Mouse (Mus musculus) kidney, postnatal 0 days (tissue): Measurements from ENCODE around the gene Treml2. TPM values are rescaled to one million over a fixed set of nuclear protein-coding genes. Genes with fewer than 3 reads are reported as not detected.

Source experiments
- ATAC-seq: fragments of 200-750 bp; cut with Nextera tagmentation; replicated peaks from 2 replicates; pipeline ENCODE4 v1.8.0; 2017; ENCODE audit warnings: low read depth, moderate number of reproducible peaks, moderate TSS enrichment, moderate library complexity; ENCODE audit not compliant: low FRiP score
- DNase-seq: peaks from one replicate; pipeline ENCODE4 v3.0.0-alpha.2; 2016; ENCODE audit warnings: low spot score
- H3K27ac ChIP-seq: fragments of 300-500 bp; sonication (generic); 2 replicates; pipeline ENCODE4 v1.5.1; 2014; ENCODE audit warnings: mild to moderate bottlenecking
- H3K27me3 ChIP-seq: fragments of 300-500 bp; sonication (generic); 2 replicates; pipeline ENCODE4 v1.6.1; 2014; ENCODE audit warnings: low read length, mixed read lengths; ENCODE audit not compliant: insufficient read depth
- H3K36me3 ChIP-seq: fragments of 300-500 bp; sonication (generic); 2 replicates; pipeline ENCODE4 v1.6.1; 2014; ENCODE audit warnings: low read length, mixed read lengths; ENCODE audit not compliant: insufficient read depth
- H3K4me1 ChIP-seq: fragments of 300-500 bp; sonication (generic); replicated peaks from 2 replicates; pipeline ENCODE4 v1.6.1; 2014; ENCODE audit warnings: antibody characterized with exemption, low read length, mixed read lengths; ENCODE audit not compliant: insufficient read depth
- H3K4me2 ChIP-seq: fragments of 300-500 bp; sonication (generic); 2 replicates; pipeline ENCODE4 v1.6.1; 2014; ENCODE audit warnings: mild to moderate bottlenecking, low read length, moderate library complexity, mixed read lengths
- H3K4me3 ChIP-seq: fragments of 300-500 bp; sonication (generic); replicated peaks from 2 replicates; pipeline ENCODE4 v1.5.1; 2014; ENCODE audit warnings: low read depth, low read length
- H3K9ac ChIP-seq: fragments of 300-500 bp; sonication (generic); 2 replicates; pipeline ENCODE4 v1.6.1; 2014; ENCODE audit warnings: low read depth, low read length
- H3K9me3 ChIP-seq: fragments of 300-500 bp; sonication (generic); replicated peaks from 2 replicates; pipeline ENCODE4 v1.6.1; 2016; ENCODE audit warnings: low read length, inconsistent platforms, mixed read lengths
- CTCF ChIP-seq: IDR thresholded peaks from 2 replicates; pipeline ENCODE4 v1.5.1; 2016; ENCODE audit warnings: antibody characterized with exemption, low read depth, mild to moderate bottlenecking, moderate library complexity
- WGBS: fragments of 180-500 bp; shearing (Covaris S2); extraction: QIAGEN DNeasy Blood & Tissue Kit; methylation state at CpG from one replicate; pipeline ENCODE4 v1.1.7; 2014; 5-methylcytosine and 5-hydroxymethylcytosine counted together
- polyA plus RNA-seq: library from polyadenylated mRNA; unstranded; fragments of >200 nt; fragmentation: Nextera tagmentation; extraction: Ambion mirVana; gene quantifications from 2 replicates; pipeline ENCODE4 v1.2.1, GENCODE M21; 2015

Gene Treml2
- polyA plus RNA-seq, 1 experiment from 2014 or later = 0.11 TPM

DNA sequence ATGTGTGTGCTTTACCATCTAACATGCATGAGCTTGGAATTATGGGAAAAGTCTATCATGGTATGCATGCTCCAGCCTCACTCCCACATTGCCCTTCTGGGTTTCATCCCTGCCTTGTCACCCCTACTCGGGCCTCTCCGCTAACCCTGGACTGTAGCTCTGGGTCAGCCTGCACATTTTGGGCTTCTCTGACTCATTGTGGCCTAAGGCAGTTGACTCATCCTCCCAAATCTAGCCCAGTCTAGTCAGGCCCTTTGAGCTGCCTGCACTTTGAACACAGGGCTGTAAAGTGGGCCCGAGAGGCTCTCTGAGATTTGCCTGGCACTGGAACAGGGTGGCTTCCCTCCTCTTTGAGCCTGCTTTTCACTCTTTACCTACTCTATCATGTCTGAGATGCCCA is 56.5 kb downstream of the Treml2 start:
- Histone ChIP-seq H3K9me3 (no peaks in the 10 kb centered on the region), H3K27ac (no peak overlapping the region), H3K4me3 (no peak overlapping the region), H3K36me3 (no peaks in the 10 kb centered on the region), H3K4me2 (no peak overlapping the region), H3K27me3 (no peaks in the 10 kb centered on the region), H3K4me1 (no peaks in the 10 kb centered on the region), H3K9ac (no peak overlapping the region)
- DNase-seq = no peak
- TF ChIP-seq CTCF = no peak
- ATAC-seq = no peak
- WGBS = 89% methylated on average over 3 of the region's 3 CpGs

- WGBS = 57% methylated on average over 2 of the region's 2 CpGs
- TF ChIP-seq CTCF = no peak
- DNase-seq (no peak), ATAC-seq (no peak)
- Histone ChIP-seq H3K4me1 (no peaks in the 10 kb centered on the region), H3K36me3 (no peaks in the 10 kb centered on the region), H3K9ac (no peak overlapping the region), H3K9me3 (no peaks in the 10 kb centered on the region), H3K27ac (no peak overlapping the region), H3K4me2 (no peak overlapping the region), H3K4me3 (no peak overlapping the region), H3K27me3 (no peaks in the 10 kb centered on the region)
Observed at GRCm38 (mm10) chr17:48357892-48358291, 58.6 kb downstream of the Treml2 start.

- TF ChIP-seq CTCF = no peak
- H3K4me1 ChIP-seq = no peaks in the 10 kb centered on the region
- no peaks in the 10 kb centered on the region for H3K9me3 ChIP-seq
- H3K9ac ChIP-seq = no peak within 1 kb of the TSS
- no peak within 1 kb of the TSS for H3K27ac ChIP-seq
- WGBS = 68% methylated on average over 7 of the region's 7 CpGs
- DNase-seq = no peak
- no peak within 1 kb of the TSS for H3K4me3 ChIP-seq
- no peak for ATAC-seq
- H3K27me3 ChIP-seq = no peaks in the 10 kb centered on the region
- no peak within 1 kb of the TSS for H3K4me2 ChIP-seq
- H3K36me3 ChIP-seq = no peaks in the 10 kb centered on the region
Observed at GRCm38 (mm10) chr17:48359616-48360015, 60.3 kb downstream of the Treml2 start, which contains the start of gene Treml1. Gene Treml1, plus strand, starts transcription at chr17:48359916.

DNA sequence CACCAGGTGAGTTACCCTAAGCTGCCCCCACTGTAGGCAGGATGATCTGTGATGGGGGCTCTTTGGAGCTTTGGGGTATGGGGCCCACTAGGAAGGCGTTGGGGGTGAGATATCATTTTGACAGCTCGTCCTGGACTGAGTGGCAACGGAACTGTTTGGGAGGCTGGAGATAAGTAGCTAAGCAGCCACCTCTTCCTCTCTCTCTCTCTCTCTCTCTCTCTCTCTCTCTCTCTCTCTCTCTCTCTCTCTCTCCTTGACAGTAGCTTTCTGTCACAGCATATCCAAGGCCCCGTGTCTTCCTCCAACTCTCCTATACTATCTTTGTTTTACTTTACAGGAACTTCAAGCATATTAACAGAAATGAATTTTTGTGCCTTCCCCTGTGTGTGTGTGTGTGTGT is 61.2 kb downstream of the Treml2 start:
- Histone ChIP-seq H3K4me2 (no peak overlapping the region), H3K36me3 (no peaks in the 10 kb centered on the region), H3K9me3 (no peaks in the 10 kb centered on the region), H3K9ac (no peak overlapping the region), H3K4me3 (no peak overlapping the region), H3K27me3 (no peaks in the 10 kb centered on the region), H3K4me1 (no peaks in the 10 kb centered on the region), H3K27ac (no peak overlapping the region)
- no peak for TF ChIP-seq CTCF
- WGBS = 70% methylated on average over 4 of the region's 4 CpGs
- ATAC-seq = no peak
- DNase-seq = no peak

Other genes with a start within 250 kb of the Treml2 start
- gene 1700067P10Rik, start 210.2 kb upstream of the Treml2 start, polyA plus RNA-seq = not detected in 2 replicates
- gene 9830107B12Rik, start 153.2 kb upstream of the Treml2 start, polyA plus RNA-seq = not detected in 2 replicates
- 0.08 and 0.26 TPM in 2 replicates for gene A530064D06Rik, start 132.2 kb upstream of the Treml2 start, polyA plus RNA-seq
- gene Trem1, start 66.7 kb upstream of the Treml2 start, polyA plus RNA-seq = 0.08 and 0.13 TPM in 2 replicates
- gene Trem3, start 51.7 kb upstream of the Treml2 start, polyA plus RNA-seq = 0.16 and 0.32 TPM in 2 replicates
- gene Treml4, start 35.2 kb upstream of the Treml2 start, polyA plus RNA-seq = 0.20 and 0.32 TPM in 2 replicates
- gene B430306N03Rik, start 16.6 kb downstream of the Treml2 start, polyA plus RNA-seq = 0.24 and 0.28 TPM in 2 replicates
- 2.5 and 3.0 TPM in 2 replicates for gene Trem2, start 46.9 kb downstream of the Treml2 start, polyA plus RNA-seq
- gene Treml1, start 60.4 kb downstream of the Treml2 start, polyA plus RNA-seq = 0.21 TPM in 1 of 2 replicates, not detected in the other
- 8.0 and 8.1 TPM in 2 replicates for gene Nfya, start 110.4 kb downstream of the Treml2 start, polyA plus RNA-seq
- gene Oard1, start 110.5 kb downstream of the Treml2 start, polyA plus RNA-seq = 77.5 and 82.6 TPM in 2 replicates
- gene Apobec2, start 133.4 kb downstream of the Treml2 start, polyA plus RNA-seq = 0.80 and 0.93 TPM in 2 replicates
- 0.62 and 1.2 TPM in 2 replicates for gene Tspo2, start 152.0 kb downstream of the Treml2 start, polyA plus RNA-seq
- gene Unc5cl, start 155.4 kb downstream of the Treml2 start, polyA plus RNA-seq = 3.6 and 3.9 TPM in 2 replicates